Mouse (Mus musculus) spleen, adult 2 months (tissue): ENCODE results near the gene Jade1. TPM values are rescaled to one million over a fixed set of nuclear protein-coding genes. Genes with fewer than 3 reads are reported as not detected.

Experiments used
- DNase-seq, 2 experiments: peaks; one replicate each; pipeline versions ENCODE4 v3.0.0 to v3.0.0-alpha.2; 2012 to 2021; ENCODE audit warnings: low spot score in 2 of 2, low read depth in 1 of 2
- H3K27ac ChIP-seq: fragments of 200-500 bp; 2 replicates; pipeline ENCODE4 v1.5.1; 2012; ENCODE audit warnings: low read length, inconsistent platforms; ENCODE audit not compliant: insufficient read depth
- H3K27me3 ChIP-seq: fragments of 200-500 bp; 2 replicates; pipeline ENCODE4 v1.6.1; 2012; ENCODE audit warnings: mild to moderate bottlenecking, moderate library complexity, low read length, inconsistent platforms; ENCODE audit not compliant: control insufficient read depth, insufficient read depth
- H3K36me3 ChIP-seq: fragments of 200-500 bp; 2 replicates; pipeline ENCODE4 v1.6.1; 2012; ENCODE audit warnings: mild to moderate bottlenecking, low read length, inconsistent platforms; ENCODE audit not compliant: control insufficient read depth, insufficient read depth
- H3K4me1 ChIP-seq: fragments of 200-500 bp; 2 replicates; pipeline ENCODE4 v1.6.1; 2011; ENCODE audit warnings: inconsistent platforms; ENCODE audit not compliant: control insufficient read depth, insufficient read depth, insufficient read length
- H3K4me3 ChIP-seq: fragments of 200-500 bp; 2 replicates; pipeline ENCODE4 v1.5.1; 2011; ENCODE audit warnings: mild to moderate bottlenecking, inconsistent platforms; ENCODE audit not compliant: insufficient read depth, insufficient read length; ENCODE audit errors: extremely low read depth
- CTCF ChIP-seq: fragments of 200-500 bp; IDR thresholded peaks from 2 replicates; pipeline ENCODE4 v1.5.1; 2011; ENCODE audit warnings: mild to moderate bottlenecking, inconsistent platforms; ENCODE audit not compliant: insufficient read depth, insufficient read length, insufficient replicate concordance; ENCODE audit errors: extremely low read depth
- POLR2A ChIP-seq: fragments of 200-500 bp; IDR thresholded peaks from 2 replicates; pipeline ENCODE4 v1.6.1; 2011; ENCODE audit warnings: low read depth, low read length, inconsistent platforms
- WGBS: fragments of 180-500 bp; shearing (Covaris S2); methylation state at CpG from one replicate; pipeline ENCODE4 v1.1.7; 2018; 5-methylcytosine and 5-hydroxymethylcytosine counted together
- polyA plus RNA-seq: library from polyadenylated mRNA; depleted of rRNA; stranded (reverse); fragments of >200 nt; gene quantifications from 2 replicates; pipeline ENCODE4 v1.2.3, GENCODE M21; 2012

Jade1 gene
- polyA plus RNA-seq, 1 experiment: 11.3 TPM

DNA sequence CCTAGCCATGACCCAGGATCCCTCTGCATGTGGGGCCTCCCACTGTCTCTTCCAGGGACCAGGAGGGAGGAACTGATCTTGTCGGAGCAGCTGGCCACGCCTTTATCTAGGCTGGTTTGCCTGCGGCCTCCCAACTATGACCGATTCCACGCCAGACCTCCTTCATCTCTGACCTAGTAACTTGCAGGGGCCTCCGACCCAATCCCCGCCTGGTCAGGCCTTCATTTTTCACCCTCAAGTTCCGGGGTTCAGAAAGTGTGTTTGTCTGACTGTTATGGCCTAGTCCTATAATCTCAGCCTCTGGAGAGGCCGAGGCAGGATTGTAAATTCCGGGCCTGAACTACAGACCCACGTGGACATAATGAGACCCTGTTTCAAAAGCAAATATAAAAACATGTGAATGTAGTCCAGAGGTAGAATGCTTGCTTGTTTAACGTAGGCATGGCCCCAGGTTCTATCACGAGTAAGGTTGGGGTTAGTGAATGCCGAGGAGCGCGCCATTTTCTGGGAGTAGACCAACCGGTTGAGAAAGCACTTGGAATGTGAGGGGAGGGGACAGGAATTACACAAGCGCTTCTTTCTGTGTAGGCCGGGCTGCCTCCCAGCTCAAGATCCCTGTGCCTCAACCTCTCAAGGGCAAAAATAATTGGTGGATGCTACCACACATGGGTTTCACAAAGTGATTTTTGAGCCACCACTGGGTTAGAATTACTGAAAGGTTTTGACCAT, 1.9 kb downstream of the Jade1 start:
- H3K4me3 ChIP-seq: no peak overlapping the region
- H3K36me3 ChIP-seq: no peaks in the 10 kb centered on the region
- no peaks in the 10 kb centered on the region for H3K27me3 ChIP-seq
- no peaks in the 10 kb centered on the region for H3K4me1 ChIP-seq
- DNase-seq: no peak
- no peak overlapping the region for H3K27ac ChIP-seq
- WGBS: 95% methylated on average over 19 of the region's 19 CpGs
- TF ChIP-seq POLR2A (no peak), CTCF (no peak)

DNA sequence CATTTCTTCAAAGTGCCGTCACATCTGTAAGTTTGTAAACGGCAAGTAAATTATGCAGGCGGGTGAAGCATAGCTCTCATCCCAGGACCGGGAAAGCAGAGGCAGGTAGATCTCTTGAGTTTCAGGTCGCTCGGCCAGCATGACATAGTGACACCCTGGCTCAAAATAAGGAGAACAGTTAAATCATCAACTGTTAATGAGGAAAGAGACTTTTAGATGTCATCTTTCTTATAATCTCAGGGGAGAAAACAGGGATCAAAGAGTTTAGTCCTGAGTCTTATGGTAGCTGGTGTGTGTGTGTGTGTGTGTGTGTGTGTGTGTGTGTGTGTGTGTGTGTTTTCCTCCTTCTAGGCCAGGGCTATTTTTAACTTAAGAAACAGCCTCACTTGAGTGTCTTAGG, 5.0 kb downstream of the Jade1 start:
- Histone ChIP-seq H3K4me3 (no peak overlapping the region), H3K4me1 (no peaks in the 10 kb centered on the region; the same call in 1 of the 2 replicates), H3K36me3 (no peaks in the 10 kb centered on the region), H3K27ac (no peak overlapping the region), H3K27me3 (peaks cover 2% of the 10 kb centered on the region; the same call in 1 of the 2 replicates)
- WGBS: 95% methylated on average over 6 of the region's 6 CpGs
- DNase-seq: no peak
- TF ChIP-seq CTCF (no peak), POLR2A (no peak)

DNA sequence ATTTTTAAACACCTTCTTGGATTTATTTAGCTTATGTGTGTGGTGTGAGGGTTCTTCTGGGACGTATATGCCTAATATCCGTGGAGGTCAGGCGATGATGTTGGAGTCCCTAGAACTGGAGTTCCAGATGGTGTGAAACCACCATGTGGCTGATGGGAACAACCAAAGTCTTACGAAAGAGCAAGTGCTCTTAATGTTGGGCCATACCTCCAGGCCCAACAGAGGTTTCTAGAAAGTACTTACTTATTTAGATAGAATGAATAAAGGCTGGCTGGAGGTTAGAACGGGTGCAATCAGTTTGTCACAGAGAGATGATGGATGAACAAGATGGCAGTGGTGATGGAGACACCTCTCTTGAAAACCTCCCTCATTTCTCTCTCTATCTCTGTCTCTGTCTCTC, 6.3 kb downstream of the Jade1 start:
- TF ChIP-seq POLR2A (no peak), CTCF (no peak)
- H3K36me3 ChIP-seq: no peaks in the 10 kb centered on the region
- WGBS: 88% methylated on average over 5 of the region's 5 CpGs
- H3K4me3 ChIP-seq: no peak overlapping the region
- peaks cover 2% of the 10 kb centered on the region; the same call in 1 of the 2 replicates for H3K27me3 ChIP-seq
- H3K27ac ChIP-seq: no peak overlapping the region
- no peaks in the 10 kb centered on the region; the same call in 1 of the 2 replicates for H3K4me1 ChIP-seq
- no peak for DNase-seq

DNA sequence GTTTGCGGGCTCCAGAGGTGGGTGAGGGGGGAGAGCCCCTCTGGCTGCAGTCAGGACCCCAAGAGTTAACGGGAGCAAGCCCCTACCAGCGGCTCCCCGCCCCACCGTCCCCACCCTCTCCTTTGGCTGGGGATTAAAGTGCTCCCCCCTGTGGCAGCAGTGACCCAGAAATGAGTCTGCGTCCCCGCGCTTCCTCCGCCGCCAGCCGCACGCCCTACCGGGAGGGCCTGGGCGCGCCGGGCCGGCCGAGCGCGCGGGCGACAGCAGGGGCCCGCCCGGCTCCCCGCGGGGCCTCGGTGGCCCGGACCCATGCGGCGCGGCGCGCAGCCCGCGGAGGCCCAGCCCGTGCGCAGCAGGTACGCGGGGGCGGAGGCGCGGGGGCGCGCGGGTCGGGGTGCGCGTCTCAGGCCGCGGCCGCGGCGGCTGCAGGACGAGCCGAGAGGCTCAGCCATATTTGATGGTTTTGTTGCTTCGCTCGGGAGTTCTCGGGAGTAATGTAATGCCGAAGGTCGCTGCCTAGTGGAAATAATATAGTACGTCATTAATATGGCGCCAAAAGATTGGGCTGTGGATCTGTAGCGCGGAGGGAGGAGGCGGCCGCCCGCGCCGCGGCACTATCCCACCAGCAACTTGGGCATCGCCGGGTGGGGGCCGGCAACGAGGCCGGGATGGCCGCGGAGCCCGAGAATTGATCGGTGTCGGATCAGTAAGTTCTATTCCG, 7.8 kb downstream of the Jade1 start:
- Histone ChIP-seq H3K27me3 (peaks cover 2% of the 10 kb centered on the region; the same call in 1 of the 2 replicates), H3K4me3 (peak overlapping the region; percentile 90), H3K4me1 (no peaks in the 10 kb centered on the region; the same call in 1 of the 2 replicates), H3K27ac (peak overlapping the region; percentile 85), H3K36me3 (no peaks in the 10 kb centered on the region)
- 2% methylated on average over 81 of the region's 81 CpGs for WGBS
- DNase-seq: peak in 1 of 2 experiments; percentile 83
- no peak for TF ChIP-seq POLR2A
- TF ChIP-seq CTCF: peak; percentile 67; the same call in 1 of the 2 replicates

DNA sequence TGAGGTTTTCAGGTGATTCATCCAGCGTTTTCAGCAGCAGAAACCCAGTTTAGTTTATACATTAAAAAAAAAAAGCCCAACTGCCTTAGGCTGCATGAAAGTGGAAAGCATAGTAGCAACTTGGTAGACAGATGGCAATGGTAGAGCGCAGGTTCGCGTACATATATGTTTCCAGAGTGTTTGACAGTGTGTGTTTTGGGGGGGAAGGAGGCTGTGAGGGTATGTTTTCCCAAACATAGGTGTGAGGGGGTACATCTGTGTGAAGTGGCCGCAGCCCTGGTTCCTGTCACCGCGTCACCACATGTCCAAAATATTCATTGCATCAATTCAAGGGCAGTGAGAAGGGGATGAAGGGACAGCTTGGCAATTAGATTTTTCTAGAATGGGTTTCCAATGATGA, 8.5 kb downstream of the Jade1 start:
- under 1% methylated on average over 7 of the region's 7 CpGs for WGBS
- Histone ChIP-seq H3K27ac (peak overlapping the region; percentile 85), H3K36me3 (no peaks in the 10 kb centered on the region), H3K4me1 (no peaks in the 10 kb centered on the region; the same call in 1 of the 2 replicates), H3K27me3 (peaks cover 2% of the 10 kb centered on the region; the same call in 1 of the 2 replicates), H3K4me3 (peak overlapping the region; percentile 90)
- no peak for DNase-seq
- TF ChIP-seq CTCF (no peak), POLR2A (no peak)

DNA sequence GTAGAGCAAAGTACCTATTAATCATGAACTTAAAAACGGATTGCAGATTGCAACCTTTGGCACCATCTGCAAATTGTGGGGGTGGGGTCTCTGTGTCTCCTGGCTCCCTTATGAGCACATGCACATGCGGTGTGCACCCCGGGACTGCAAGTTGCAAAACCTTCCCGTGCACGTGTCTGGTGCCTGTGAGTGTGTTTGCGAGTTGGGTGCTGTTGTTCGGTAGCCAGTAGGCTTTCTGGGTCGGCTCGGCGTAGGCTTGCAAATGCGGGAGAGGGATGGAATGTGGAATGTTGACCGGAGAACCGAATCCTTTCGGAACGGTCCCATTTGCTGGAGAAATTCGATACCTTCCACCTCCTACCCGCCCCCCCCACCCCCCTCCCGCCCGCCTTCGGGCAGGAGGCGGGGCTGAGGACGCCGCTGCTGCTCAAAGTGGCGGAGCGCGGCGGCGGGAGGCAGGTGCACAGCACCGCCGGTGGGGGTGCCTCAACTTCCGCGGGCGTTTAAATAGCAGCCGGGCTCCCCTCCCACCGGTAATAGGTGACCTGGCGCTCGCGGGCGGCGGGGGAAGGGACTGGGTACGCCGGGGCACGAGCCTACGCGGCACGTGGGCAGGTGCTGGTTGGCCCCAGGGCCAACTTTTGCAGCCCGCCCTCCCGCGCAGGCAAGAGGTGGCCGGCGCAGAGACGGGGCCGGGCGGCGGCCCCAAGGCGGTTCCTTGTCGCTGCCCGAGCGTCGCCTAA, 9.1 kb downstream of the Jade1 start:
- no peak for TF ChIP-seq CTCF
- no peak for TF ChIP-seq POLR2A
- H3K36me3 ChIP-seq: no peaks in the 10 kb centered on the region
- DNase-seq: peak; percentile 68 to 88
- under 1% methylated on average over 58 of the region's 60 CpGs for WGBS
- peak overlapping the region; percentile 90 for H3K4me3 ChIP-seq
- no peaks in the 10 kb centered on the region; the same call in none of the 2 replicates for H3K4me1 ChIP-seq
- H3K27ac ChIP-seq: peak overlapping the region; percentile 91
- peaks cover 2% of the 10 kb centered on the region; the same call in 1 of the 2 replicates for H3K27me3 ChIP-seq
